Mouse (Mus musculus) thymus, adult 2 months (tissue): ENCODE results near the gene Arhgap45.

Experiments used
- CTCF ChIP-seq: fragments of 200-500 bp; IDR thresholded peaks from 2 replicates; pipeline ENCODE4 v1.5.1; 2012; ENCODE audit warnings: mild to moderate bottlenecking, control low read depth, low read length, moderate library complexity, borderline replicate concordance; ENCODE audit not compliant: control insufficient read depth, poor library complexity, insufficient read depth; ENCODE audit errors: extremely low read depth
- POLR2A ChIP-seq: fragments of 200-500 bp; IDR thresholded peaks from 2 replicates; pipeline ENCODE4 v1.6.1; 2012; ENCODE audit warnings: mild to moderate bottlenecking, low read length, control low read depth, moderate library complexity; ENCODE audit not compliant: control insufficient read depth, poor library complexity, insufficient read depth; ENCODE audit errors: extremely low read depth

GRCm38 (mm10) chr10:80080396-80081070, 64.1 kb downstream of the Arhgap45 start:
- TF ChIP-seq POLR2A = no peak
- TF ChIP-seq CTCF = no peak
